Mouse (Mus musculus) thymus, postnatal 0 days (tissue): ENCODE measurements around the gene Card19. TPM values are rescaled to one million over a fixed set of nuclear protein-coding genes. Genes with fewer than 3 reads are reported as not detected.

Experiments
- DNase-seq: peaks from one replicate; pipeline ENCODE4 v3.0.0-alpha.2; 2015; ENCODE audit warnings: low spot score
- polyA plus RNA-seq: library from polyadenylated mRNA; unstranded; fragments of >200 nt; fragmentation: Nextera tagmentation; extraction: Ambion mirVana; gene quantifications from 2 replicates; pipeline ENCODE4 v1.2.1, GENCODE M21; 2015

The Card19 gene
- polyA plus RNA-seq, 1 experiment from 2014 or later: 45.7 TPM

- DNase-seq: no peak
Observed at GRCm38 (mm10) chr13:49196211-49196610, 19.6 kb downstream of the Card19 start.

GRCm38 (mm10) chr13:49195651-49196050 is 20.2 kb downstream of the Card19 start:
- DNase-seq: no peak

- DNase-seq: no peak
Observed at GRCm38 (mm10) chr13:49194811-49195210, 21.0 kb downstream of the Card19 start.

GRCm38 (mm10) chr13:49193650-49194049 is 22.2 kb downstream of the Card19 start:
- no peak for DNase-seq

- DNase-seq: no peak
Observed at GRCm38 (mm10) chr13:49192156-49192855, 23.5 kb downstream of the Card19 start.

DNA sequence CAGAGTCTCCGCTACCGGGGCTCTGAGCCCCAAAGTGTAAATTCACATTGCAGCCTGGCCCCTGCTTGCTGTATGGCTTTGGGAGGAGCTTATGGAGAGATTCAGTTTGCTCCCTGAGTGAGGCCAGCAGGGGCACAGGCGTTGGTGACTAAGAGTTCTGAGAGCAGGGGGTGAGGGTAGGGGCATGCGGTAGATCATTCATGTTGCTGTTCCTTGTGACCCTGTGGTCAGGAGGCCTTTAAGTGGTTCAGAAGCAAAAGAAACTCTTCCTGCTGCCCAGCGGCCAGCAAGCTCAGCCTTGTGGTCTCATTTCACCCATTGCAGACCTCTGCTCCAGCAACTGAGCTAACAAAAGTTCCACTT is 24.2 kb downstream of the Card19 start:
- no peak for DNase-seq

DNA sequence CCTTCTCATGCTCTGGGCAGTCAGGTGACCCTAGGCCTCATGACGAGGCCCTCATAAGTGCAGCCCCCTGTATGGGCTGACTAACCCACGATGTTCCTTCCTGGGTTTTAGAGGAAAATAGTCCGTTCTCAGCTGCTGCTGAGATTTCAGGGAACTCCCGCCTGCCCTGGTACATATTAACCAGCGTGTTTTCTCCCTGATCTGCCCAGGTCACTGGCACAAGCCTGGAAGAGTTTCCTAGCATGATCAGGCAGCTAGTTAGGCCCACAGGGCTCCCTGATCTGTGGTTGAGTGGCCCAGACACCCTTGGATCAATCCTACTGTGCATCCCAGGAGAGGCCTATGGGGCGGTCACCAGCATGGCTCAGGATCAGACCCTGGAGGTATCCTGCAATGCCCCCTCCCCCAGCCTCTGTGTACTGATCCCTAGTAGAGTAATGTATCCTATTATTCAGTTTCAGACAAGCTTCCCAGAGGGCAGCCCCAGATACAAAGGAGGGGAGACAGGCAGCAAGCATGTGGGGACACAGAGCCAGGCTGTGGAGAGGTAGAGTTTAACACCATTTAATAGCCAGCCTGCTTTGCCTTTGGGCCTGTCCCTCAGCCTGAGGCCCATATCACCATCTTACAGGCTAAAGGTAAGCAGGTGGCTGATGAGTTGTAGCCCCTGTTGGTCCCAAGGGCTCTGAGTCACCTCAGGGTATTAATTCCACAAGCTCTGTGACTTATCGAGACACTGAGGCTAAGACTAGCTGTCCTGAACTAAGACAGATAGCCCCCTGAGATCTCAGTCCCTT is 24.8 kb downstream of the Card19 start:
- no peak for DNase-seq

DNA sequence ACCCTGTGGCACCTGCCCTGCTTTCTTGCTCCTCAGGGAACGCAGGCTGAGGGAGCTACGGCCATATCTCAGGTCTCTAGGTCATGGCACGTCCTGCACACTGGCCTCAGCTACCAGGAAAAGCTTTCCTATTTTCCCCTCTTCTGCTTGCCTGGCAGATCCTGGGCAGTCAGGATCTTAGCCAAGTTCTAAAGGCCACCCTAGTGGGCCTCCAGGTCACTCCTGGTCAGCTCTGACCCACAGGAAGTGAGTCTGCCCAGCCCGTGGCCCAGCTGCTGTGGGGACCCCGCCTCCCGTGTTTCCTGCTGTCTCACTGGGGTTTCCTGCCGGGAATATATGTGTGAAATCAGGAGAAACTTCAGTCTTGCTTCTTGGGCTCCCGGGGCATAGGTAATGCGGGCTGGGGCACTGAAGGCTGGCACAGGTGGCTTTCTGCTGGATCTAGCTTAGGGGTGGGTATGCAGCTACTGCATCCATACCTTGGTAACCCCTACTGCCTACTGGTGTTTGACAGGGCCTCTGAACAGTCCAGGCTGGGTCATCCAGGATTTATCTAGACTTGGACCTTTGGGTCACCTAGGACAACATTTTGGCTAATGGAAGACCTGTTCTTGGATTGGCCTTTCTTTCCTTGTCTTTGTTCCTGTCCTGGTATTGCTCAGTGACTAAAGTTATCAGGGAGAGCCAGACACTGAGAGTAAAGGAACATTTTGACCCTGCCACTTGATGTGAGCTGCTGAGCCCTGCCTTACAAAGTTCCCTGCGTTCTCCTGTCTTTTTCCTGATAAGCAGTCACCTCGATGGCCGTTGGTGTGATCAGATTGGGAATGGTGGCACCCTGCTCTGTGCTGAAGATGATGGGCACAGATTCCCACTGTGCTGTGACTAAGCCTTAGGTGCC is 25.6 kb downstream of the Card19 start:
- DNase-seq: no peak

DNA sequence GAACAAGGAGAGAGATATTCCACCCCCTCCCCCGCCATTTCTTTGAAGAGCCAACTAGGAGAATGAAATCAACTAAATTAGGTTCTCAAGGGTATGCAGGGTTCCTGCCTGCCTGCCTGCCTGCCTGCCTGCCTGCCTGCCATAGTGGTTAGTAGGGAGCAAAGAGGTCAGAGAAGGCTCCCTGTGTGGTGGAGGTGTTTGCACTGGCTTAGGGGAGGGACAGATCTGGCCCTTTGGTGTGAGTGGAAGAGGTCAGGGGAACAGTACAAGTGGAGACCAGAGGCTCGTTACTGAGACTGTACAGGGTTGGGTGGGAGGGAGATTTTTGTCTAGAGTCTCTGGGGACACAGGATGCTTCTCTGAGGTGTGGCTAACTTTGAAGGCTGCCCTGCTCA is 26.9 kb downstream of the Card19 start:
- no peak for DNase-seq

GRCm38 (mm10) chr13:49188219-49188965 is 27.4 kb downstream of the Card19 start:
- DNase-seq: no peak

- peak; percentile 81 for DNase-seq
Observed at GRCm38 (mm10) chr13:49187288-49188218, 28.3 kb downstream of the Card19 start, which contains the start of gene Ninj1. Gene Ninj1 (plus strand): TSS chr13:49187485.

- no peak for DNase-seq
Observed at GRCm38 (mm10) chr13:49186798-49187287, 29.0 kb downstream of the Card19 start.

DNA sequence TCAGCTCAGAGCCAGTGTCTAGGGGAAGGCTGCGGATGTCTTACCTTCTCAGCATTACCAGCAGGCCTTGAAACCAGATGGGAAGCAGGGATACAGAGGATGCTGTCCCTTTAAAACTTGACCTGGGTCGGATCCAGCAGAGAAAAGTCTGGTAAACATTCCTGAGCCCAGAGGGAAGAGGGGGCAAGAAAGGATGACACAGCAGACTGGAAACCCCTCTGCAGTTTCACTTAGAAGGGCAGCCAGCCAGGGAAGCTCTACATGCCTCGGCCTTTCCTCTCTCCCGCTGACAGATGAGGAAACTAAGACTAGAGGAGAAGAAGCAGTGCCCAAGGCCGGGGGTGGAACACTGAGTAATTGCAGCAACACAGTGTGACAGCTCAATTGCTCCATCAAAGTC is 32.2 kb downstream of the Card19 start:
- no peak for DNase-seq

DNA sequence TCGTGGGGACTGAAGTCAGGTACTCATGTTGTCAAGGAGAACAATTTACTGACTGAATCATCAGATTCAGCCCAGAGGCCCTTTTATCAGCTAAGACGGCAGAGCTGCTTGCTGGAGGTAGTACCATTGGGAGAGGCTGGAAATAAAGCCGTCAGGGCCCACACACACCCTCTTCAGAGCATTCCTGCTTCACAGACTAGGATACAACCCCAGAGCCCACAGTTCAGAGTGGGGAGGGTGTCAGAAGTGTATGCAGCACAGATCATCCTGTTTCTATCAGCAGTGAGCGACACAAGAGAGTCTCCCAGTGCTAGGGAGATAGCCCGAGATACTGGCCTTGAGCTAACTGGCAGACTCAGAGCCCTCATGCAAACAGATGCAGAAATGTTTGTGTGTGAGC is 32.7 kb downstream of the Card19 start:
- DNase-seq: no peak

DNA sequence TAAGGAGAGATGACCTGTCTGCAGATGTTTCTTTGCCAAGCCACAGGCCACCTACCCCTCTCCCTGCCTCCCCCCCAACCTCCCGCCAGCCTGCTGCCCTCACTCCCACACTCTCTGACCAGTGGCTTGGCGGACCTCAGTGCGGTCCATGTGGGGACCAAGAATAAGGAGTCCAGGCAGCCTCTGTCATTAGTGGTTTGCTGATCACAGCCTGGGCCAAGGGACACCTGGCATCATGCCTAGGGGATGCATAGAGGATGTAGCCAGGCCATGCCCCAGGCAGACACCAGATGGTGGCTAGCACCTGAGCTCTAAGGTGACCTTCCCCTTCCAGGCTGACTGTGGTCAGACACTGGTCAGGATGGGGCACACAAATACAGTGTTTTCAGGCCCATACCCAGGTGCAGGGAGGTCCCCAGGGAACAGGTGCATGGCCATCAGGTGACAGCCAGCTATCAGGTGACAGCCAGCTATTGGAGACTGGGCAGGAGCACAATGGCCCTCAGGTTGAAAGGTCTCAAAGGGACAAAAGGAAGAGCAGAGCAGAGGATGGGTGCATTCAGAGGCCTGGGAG is 34.3 kb downstream of the Card19 start:
- no peak for DNase-seq

- DNase-seq: no peak
Observed at GRCm38 (mm10) chr13:49180691-49181090, 35.1 kb downstream of the Card19 start.

DNA sequence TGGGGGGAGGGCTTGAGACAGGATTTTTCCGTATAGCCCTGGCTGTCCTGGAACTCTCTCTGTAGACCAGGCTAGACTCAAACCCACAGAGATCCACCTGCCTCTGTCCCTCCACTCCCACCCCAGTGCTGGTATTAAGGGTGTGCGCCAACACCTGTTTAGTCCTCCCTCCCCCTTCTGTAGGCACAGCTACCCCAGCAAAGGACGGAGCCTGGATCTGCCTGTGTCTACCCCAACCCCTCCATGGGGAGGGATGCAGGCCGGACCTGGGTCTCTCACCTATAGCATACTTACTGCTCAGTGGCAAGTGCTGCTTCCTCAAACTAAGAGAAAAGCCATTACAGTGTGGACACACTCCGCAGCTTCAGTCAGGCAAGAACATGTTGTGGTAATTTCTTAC is 35.6 kb downstream of the Card19 start:
- no peak for DNase-seq

GRCm38 (mm10) chr13:49178839-49179585 is 36.8 kb downstream of the Card19 start:
- no peak for DNase-seq

GRCm38 (mm10) chr13:49175509-49175908 is 40.3 kb downstream of the Card19 start:
- no peak for DNase-seq
